Mouse (Mus musculus): ENCODE results near the gene Pigz. TPM values are rescaled to one million over a fixed set of nuclear protein-coding genes. Genes with fewer than 3 reads are reported as not detected.
A peak's percentile ranks its signal among the peaks of the same experiment; 100 is the strongest.

Gene Pigz
- total and polyA plus RNA-seq, 2 experiments from 2014 or later, result 5.2 to 6.1 TPM

- 84% methylated on average over 5 of the region's 5 CpGs for WGBS
- no peak for TF ChIP-seq CTCF (IDR thresholded peaks at IDR 0.05; ENCODE audit: low read depth)
- Histone ChIP-seq H3K27me3 (ENCODE audit: insufficient read depth, low read length) (no peaks in the 10 kb centered on the region), H3K4me2 (ENCODE audit: low read depth, low read length) (no peak overlapping the region), H3K9me3 (ENCODE audit: low read length) (no peaks in the 10 kb centered on the region), H3K4me3 (ENCODE audit: low read length) (no peak overlapping the region), H3K36me3 (ENCODE audit: insufficient read depth, low read length) (no peaks in the 10 kb centered on the region), H3K4me1 (ENCODE audit: insufficient read depth, low read length) (no peaks in the 10 kb centered on the region), H3K27ac (no peak overlapping the region), H3K9ac (replicated peaks; ENCODE audit: low read length) (no peak overlapping the region)
- ATAC-seq (no peak), DNase-seq (ENCODE audit: low spot score) (no peak)
These were observed 6.2 kb upstream of the Pigz start for GRCm38 (mm10) chr16:31927412-31927811.

GRCm38 (mm10) chr16:31931330-31931729 lies 2.3 kb upstream of the Pigz start:
- Histone ChIP-seq H3K27ac (0 out of 2 replicates have a peak overlapping the region, but pooled peaks have one; percentile 96), H3K4me2 (ENCODE audit: low read depth, low read length) (no peak overlapping the region), H3K9ac (replicated peaks; ENCODE audit: low read length) (no peak overlapping the region), H3K4me1 (ENCODE audit: insufficient read depth, low read length) (peaks cover 22% of the 10 kb centered on the region), H3K4me3 (ENCODE audit: low read length) (no peak overlapping the region), H3K9me3 (ENCODE audit: low read length) (no peaks in the 10 kb centered on the region), H3K36me3 (ENCODE audit: insufficient read depth, low read length) (no peaks in the 10 kb centered on the region), H3K27me3 (ENCODE audit: insufficient read depth, low read length) (no peaks in the 10 kb centered on the region)
- peak; percentile 9 for DNase-seq (ENCODE audit: low spot score)
- WGBS, result 59% methylated on average over 17 of the region's 17 CpGs
- TF ChIP-seq CTCF (IDR thresholded peaks at IDR 0.05; ENCODE audit: low read depth), result no peak
- ATAC-seq, result no peak

- no peak overlapping the region for H3K9ac ChIP-seq (replicated peaks; ENCODE audit: low read length)
- no peak for TF ChIP-seq CTCF (IDR thresholded peaks at IDR 0.05; ENCODE audit: low read depth)
- peak overlapping the region; percentile 96 for H3K27ac ChIP-seq
- no peak overlapping the region for H3K4me2 ChIP-seq (ENCODE audit: low read depth, low read length)
- H3K9me3 ChIP-seq (ENCODE audit: low read length), result no peaks in the 10 kb centered on the region
- no peaks in the 10 kb centered on the region for H3K36me3 ChIP-seq (ENCODE audit: insufficient read depth, low read length)
- no peaks in the 10 kb centered on the region for H3K27me3 ChIP-seq (ENCODE audit: insufficient read depth, low read length)
- peaks cover 22% of the 10 kb centered on the region for H3K4me1 ChIP-seq (ENCODE audit: insufficient read depth, low read length)
- ATAC-seq, result no peak
- no peak overlapping the region for H3K4me3 ChIP-seq (ENCODE audit: low read length)
- peak; percentile 39 for DNase-seq (ENCODE audit: low spot score)
- 30% methylated on average over 5 of the region's 5 CpGs for WGBS
These were observed 1.4 kb upstream of the Pigz start for GRCm38 (mm10) chr16:31932255-31932654.

- WGBS, result under 1% methylated on average over 50 of the region's 50 CpGs
- no peaks in the 10 kb centered on the region for H3K27me3 ChIP-seq (ENCODE audit: insufficient read depth, low read length)
- DNase-seq (ENCODE audit: low spot score), result peak; percentile 98
- peak; percentile 98 for ATAC-seq
- TF ChIP-seq CTCF (IDR thresholded peaks at IDR 0.05; ENCODE audit: low read depth), result peak; percentile 97
- H3K4me1 ChIP-seq (ENCODE audit: insufficient read depth, low read length), result peaks cover 22% of the 10 kb centered on the region
- H3K9me3 ChIP-seq (ENCODE audit: low read length), result no peaks in the 10 kb centered on the region
- H3K9ac ChIP-seq (replicated peaks; ENCODE audit: low read length), result peak overlapping the region; percentile 63
- peak overlapping the region; percentile 42 for H3K4me3 ChIP-seq (ENCODE audit: low read length)
- H3K27ac ChIP-seq, result peak overlapping the region; percentile 96
- no peaks in the 10 kb centered on the region for H3K36me3 ChIP-seq (ENCODE audit: insufficient read depth, low read length)
- H3K4me2 ChIP-seq (ENCODE audit: low read depth, low read length), result peak overlapping the region; percentile 67
These were observed 582 bp upstream of the Pigz start for GRCm38 (mm10) chr16:31932840-31933697.

- H3K27ac ChIP-seq, result peak overlapping the region; percentile 96
- peak overlapping the region; percentile 42 for H3K4me3 ChIP-seq (ENCODE audit: low read length)
- H3K9ac ChIP-seq (replicated peaks; ENCODE audit: low read length), result peak overlapping the region; percentile 63
- no peaks in the 10 kb centered on the region for H3K9me3 ChIP-seq (ENCODE audit: low read length)
- peak overlapping the region; percentile 67 for H3K4me2 ChIP-seq (ENCODE audit: low read depth, low read length)
- H3K36me3 ChIP-seq (ENCODE audit: insufficient read depth, low read length), result no peaks in the 10 kb centered on the region
- ATAC-seq (no peak), DNase-seq (ENCODE audit: low spot score) (peak; percentile 30)
- no peak for TF ChIP-seq CTCF (IDR thresholded peaks at IDR 0.05; ENCODE audit: low read depth)
- no peaks in the 10 kb centered on the region for H3K27me3 ChIP-seq (ENCODE audit: insufficient read depth, low read length)
- WGBS, result 13% methylated on average over 13 of the region's 13 CpGs
- peaks cover 22% of the 10 kb centered on the region for H3K4me1 ChIP-seq (ENCODE audit: insufficient read depth, low read length)
These were observed 929 bp downstream of the Pigz start for GRCm38 (mm10) chr16:31934550-31935010.

- no peaks in the 10 kb centered on the region for H3K27me3 ChIP-seq (ENCODE audit: insufficient read depth, low read length)
- H3K27ac ChIP-seq, result peak overlapping the region; percentile 96; the same call in 1 of the 2 replicates
- TF ChIP-seq CTCF (IDR thresholded peaks at IDR 0.05; ENCODE audit: low read depth), result no peak
- H3K4me3 ChIP-seq (ENCODE audit: low read length), result peak overlapping the region; percentile 31
- H3K36me3 ChIP-seq (ENCODE audit: insufficient read depth, low read length), result no peaks in the 10 kb centered on the region
- ATAC-seq (no peak), DNase-seq (ENCODE audit: low spot score) (peak; percentile 59)
- no peaks in the 10 kb centered on the region for H3K9me3 ChIP-seq (ENCODE audit: low read length)
- H3K4me2 ChIP-seq (ENCODE audit: low read depth, low read length), result peak overlapping the region; percentile 67
- peak overlapping the region; percentile 63 for H3K9ac ChIP-seq (replicated peaks; ENCODE audit: low read length)
- peaks cover 22% of the 10 kb centered on the region for H3K4me1 ChIP-seq (ENCODE audit: insufficient read depth, low read length)
- WGBS, result 4% methylated on average over 35 of the region's 36 CpGs
These were observed 1.7 kb downstream of the Pigz start for GRCm38 (mm10) chr16:31935091-31935979.
